Mouse (Mus musculus) layer of hippocampus, adult 6 months (tissue): ENCODE results near the gene Rpl5. TPM values are rescaled to one million over a fixed set of nuclear protein-coding genes. Genes with fewer than 3 reads are reported as not detected.

Experiments
- long read RNA-seq, 2 experiments: library from polyadenylated mRNA; unstranded; transcript quantifications; one replicate each; pipeline ENCODE4 v2.0.0; 2019 to 2020
- polyA plus RNA-seq: library from polyadenylated mRNA; unstranded; fragments of <200 nt; fragmentation: Nextera tagmentation; gene quantifications from 2 replicates; pipeline ENCODE4 v1.2.3, GENCODE M21; 2021

Rpl5 gene
- polyA plus RNA-seq: 62.7 and 63.8 TPM in 2 replicates
- long read RNA-seq, experiment 1, transcript Rpl5-204 (3 exons, 1,024 nt): minor isoform, 9 of 316 reads
- long read RNA-seq, experiment 1, transcript Rpl5-201 (8 exons, 2,045 nt): major isoform, 278 of 316 reads
- long read RNA-seq, experiment 1, partial matches to known transcripts: 22 of 316 reads
- long read RNA-seq, experiment 1, other reads (novel, unspliced or antisense): 7 of 316 reads
- long read RNA-seq, experiment 2, transcript Rpl5-201 (8 exons, 2,045 nt): major isoform, 233 of 255 reads
- long read RNA-seq, experiment 2, partial matches to known transcripts: 5 of 255 reads
- long read RNA-seq, experiment 2, other reads (novel, unspliced or antisense): 15 of 255 reads

DNA sequence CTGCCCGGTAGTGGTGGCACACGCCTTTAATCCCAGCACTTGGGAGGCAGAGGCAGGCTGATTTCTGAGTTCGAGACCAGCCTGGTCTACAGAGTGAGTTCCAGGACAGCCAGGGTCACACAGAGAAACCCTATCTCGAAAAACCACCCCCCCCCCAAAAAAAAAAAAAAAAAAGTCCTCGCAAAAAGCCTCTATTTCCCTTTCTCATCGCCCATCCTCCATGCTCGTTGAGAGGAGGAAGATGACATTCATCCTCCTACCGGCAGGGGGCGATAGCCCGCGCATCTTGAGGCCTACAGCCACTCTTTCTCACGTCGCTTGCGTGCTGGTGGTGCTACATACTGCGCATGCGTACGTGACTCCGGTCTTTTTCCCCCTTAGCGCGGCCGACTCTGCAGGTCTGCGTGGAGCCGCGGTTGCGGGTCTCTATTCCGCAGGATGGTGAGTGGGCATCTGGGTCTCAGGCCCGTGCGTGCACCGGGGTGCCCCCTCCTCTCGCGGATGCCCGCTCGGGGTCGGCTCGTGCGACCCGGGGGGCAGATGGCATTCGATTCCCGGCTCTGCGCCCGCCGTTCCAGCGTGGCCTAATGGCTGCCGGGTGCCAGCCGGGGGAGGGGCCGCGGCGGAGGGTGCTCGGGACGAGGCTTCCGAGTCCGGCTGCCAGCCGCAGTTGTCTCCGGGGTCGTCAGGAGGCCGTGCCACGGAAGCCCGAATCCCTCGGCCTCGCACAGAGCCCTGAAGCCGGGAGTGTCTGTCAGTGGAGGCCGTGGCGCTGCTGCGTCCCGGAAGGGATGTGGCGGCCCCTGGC lies at the start of gene Rpl5:
Gene Rpl5, plus strand, starts transcription at position 297 of the 808 bp plus-strand sequence.

GRCm38 (mm10) chr5:107874561-107875260 lies 25.6 kb upstream of the Rpl5 start, which contains the start of gene Evi5:
Gene Evi5 (minus strand): TSS chr5:107875107.

Other genes with a start within 250 kb of the Rpl5 start
- not detected in 2 replicates for gene Gfi1, start 174.5 kb upstream of the Rpl5 start, polyA plus RNA-seq
- gene Ube2d2b, start 70.4 kb upstream of the Rpl5 start, polyA plus RNA-seq: not detected in 2 replicates
- gene Evi5, start 25.4 kb upstream of the Rpl5 start, polyA plus RNA-seq: 22.7 and 28.2 TPM in 2 replicates
- gene Fam69a, start 86.6 kb downstream of the Rpl5 start, polyA plus RNA-seq: 21.5 and 23.4 TPM in 2 replicates
- gene Mtf2, start 165.2 kb downstream of the Rpl5 start, polyA plus RNA-seq: 17.3 and 19.9 TPM in 2 replicates
- 43.4 and 47.0 TPM in 2 replicates for gene Tmed5, start 232.1 kb downstream of the Rpl5 start, polyA plus RNA-seq
- gene Ccdc18, start 232.4 kb downstream of the Rpl5 start, polyA plus RNA-seq: 0.68 and 0.95 TPM in 2 replicates